Mouse (Mus musculus) liver, adult 2 months (tissue): ENCODE measurements around the gene Apmap.

Experiments
- CTCF ChIP-seq: fragments of 200-500 bp; IDR thresholded peaks from 2 replicates; pipeline ENCODE4 v1.5.1; 2011; ENCODE audit warnings: low read depth, low read length, control low read depth
- POLR2A ChIP-seq: fragments of 200-500 bp; IDR thresholded peaks from 2 replicates; pipeline ENCODE4 v1.6.1; 2011; ENCODE audit warnings: low read length, control low read depth; ENCODE audit not compliant: insufficient read depth; ENCODE audit errors: extremely low read depth

DNA sequence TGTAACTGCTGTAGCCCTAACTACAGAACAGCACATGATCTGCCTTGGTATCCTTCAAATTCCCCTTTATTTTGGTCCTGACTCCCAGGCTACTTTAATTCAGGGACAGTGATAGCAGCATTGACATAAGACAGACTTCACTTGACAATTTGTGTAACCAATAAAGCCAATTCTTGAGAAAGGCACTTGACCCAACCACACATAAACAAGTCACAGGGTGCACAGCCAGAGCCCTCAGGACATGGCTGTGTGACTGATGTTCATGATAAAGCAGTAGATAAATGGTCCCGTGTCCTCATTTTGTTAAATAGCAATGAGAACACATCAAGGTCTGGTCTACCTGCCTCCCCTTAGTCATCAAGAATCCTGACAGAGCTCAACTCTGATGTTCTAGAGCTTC lies 28.7 kb downstream of the Apmap start:
- TF ChIP-seq POLR2A (no peak), CTCF (no peak)
